Mouse (Mus musculus) C2C12 (cell line): ENCODE measurements around the gene Arhgdib.

Experiments
- CEBPB ChIP-seq: IDR thresholded peaks from one replicate; pipeline ENCODE4 v1.6.1; 2011; ENCODE audit warnings: low read depth, mild to moderate bottlenecking, control low read depth, moderate library complexity
- CTCF ChIP-seq: IDR thresholded peaks from one replicate; pipeline ENCODE4 v1.5.1; 2011; ENCODE audit not compliant: control insufficient read depth, insufficient read depth, insufficient read length
- FOSL1 ChIP-seq: IDR thresholded peaks from one replicate; pipeline ENCODE4 v1.8.0; 2011; ENCODE audit warnings: mild to moderate bottlenecking, low read length; ENCODE audit not compliant: poor library complexity, insufficient read depth, severe bottlenecking
- MAX ChIP-seq: IDR thresholded peaks from one replicate; pipeline ENCODE4 v1.6.1; 2011; ENCODE audit warnings: mild to moderate bottlenecking, control low read depth
- MYOD1 ChIP-seq: IDR thresholded peaks from one replicate; pipeline ENCODE4 v1.6.1; 2011; ENCODE audit warnings: low read depth; ENCODE audit not compliant: control insufficient read depth, insufficient read length
- MYOG ChIP-seq: IDR thresholded peaks from one replicate; pipeline ENCODE4 v1.6.1; 2011; ENCODE audit not compliant: control insufficient read depth, insufficient read length; ENCODE audit errors: extremely low read depth
- USF1 ChIP-seq: IDR thresholded peaks from one replicate; pipeline ENCODE4 v1.6.1; 2011; ENCODE audit warnings: low read depth, mild to moderate bottlenecking, control low read depth, moderate library complexity

GRCm38 (mm10) chr6:136902527-136902926 is 39.2 kb downstream of the Arhgdib start:
- TF ChIP-seq USF1 (no peak), CTCF (no peak), MAX (no peak), MYOD1 (no peak), FOSL1 (no peak), CEBPB (no peak), MYOG (no peak)
